Mouse (Mus musculus): ENCODE measurements around the gene Efcab8. TPM values are rescaled to one million over a fixed set of nuclear protein-coding genes. Genes with fewer than 3 reads are reported as not detected.
"Not testable (repeated sequence)": the region's sequence is repeated elsewhere in the genome, so short reads cannot be mapped to it uniquely, and the experiment has no call there.

Efcab8 gene
- polyA plus RNA-seq, 2 experiments from 2014 or later = not detected

GRCm38 (mm10) chr2:153825900-153826299, 46.2 kb downstream of the Efcab8 start:
- not testable (repeated sequence) for ATAC-seq

- ATAC-seq = no peak
These were observed 47.6 kb downstream of the Efcab8 start for GRCm38 (mm10) chr2:153827171-153827830.

GRCm38 (mm10) chr2:153828704-153829103, 49.0 kb downstream of the Efcab8 start:
- ATAC-seq = no peak

- ATAC-seq = no peak
These were observed 53.6 kb downstream of the Efcab8 start for GRCm38 (mm10) chr2:153833291-153833690.

GRCm38 (mm10) chr2:153842854-153843253, 63.1 kb downstream of the Efcab8 start:
- ATAC-seq = no peak

GRCm38 (mm10) chr2:153848389-153848788, 68.7 kb downstream of the Efcab8 start:
- no peak for ATAC-seq

GRCm38 (mm10) chr2:153850351-153851029, 70.8 kb downstream of the Efcab8 start:
- ATAC-seq = no peak

GRCm38 (mm10) chr2:153851030-153851360, 71.3 kb downstream of the Efcab8 start:
- no peak for ATAC-seq

GRCm38 (mm10) chr2:153853544-153853943, 73.8 kb downstream of the Efcab8 start:
- ATAC-seq = no peak

- no peak for ATAC-seq
These were observed 79.8 kb downstream of the Efcab8 start for GRCm38 (mm10) chr2:153859581-153859980.

GRCm38 (mm10) chr2:153860315-153860714, 80.6 kb downstream of the Efcab8 start:
- no peak for ATAC-seq

GRCm38 (mm10) chr2:153860715-153861114, 81.0 kb downstream of the Efcab8 start:
- ATAC-seq = no peak

GRCm38 (mm10) chr2:153861960-153862359, 82.2 kb downstream of the Efcab8 start:
- ATAC-seq = no peak

GRCm38 (mm10) chr2:153870984-153871383, 91.3 kb downstream of the Efcab8 start, which contains the start of gene Sun5:
Sun5 (minus strand) TSS chr2:153871084.
- no peak for ATAC-seq

- ATAC-seq = no peak
These were observed 95.0 kb downstream of the Efcab8 start, which contains the start of gene Bpifb2 for GRCm38 (mm10) chr2:153874745-153875144. Bpifb2 (plus strand) TSS chr2:153875045.

Other genes starting within 250 kb of the Efcab8 start
- gene Nol4l, start 250.0 kb upstream of the Efcab8 start, polyA plus RNA-seq (2017; shearing (Covaris generic)) = 1 to 10 TPM; 3.5 to 5.2 TPM
- gene Commd7, start 147.2 kb upstream of the Efcab8 start, polyA plus RNA-seq (2017; shearing (Covaris generic)) = 100 to 1,000 TPM; 106 to 117 TPM
- 1 to 10 TPM; 3.6 to 5.7 TPM for gene Dnmt3b, start 130.5 kb upstream of the Efcab8 start, polyA plus RNA-seq (2017; shearing (Covaris generic))
- not detected for gene Dnmt3c, start 83.3 kb upstream of the Efcab8 start, polyA plus RNA-seq (2017; shearing (Covaris generic))
- gene Mapre1, start 38.7 kb upstream of the Efcab8 start, polyA plus RNA-seq (2017; shearing (Covaris generic)) = 100 to 1,000 TPM; 238 to 257 TPM
- gene Sun5, start 91.2 kb downstream of the Efcab8 start, polyA plus RNA-seq (2017; shearing (Covaris generic)) = not detected
- gene Bpifb2, start 95.1 kb downstream of the Efcab8 start, polyA plus RNA-seq (2017; shearing (Covaris generic)) = not detected
- not detected for gene Bpifb6, start 120.5 kb downstream of the Efcab8 start, polyA plus RNA-seq (2017; shearing (Covaris generic))
- gene Bpifb3, start 138.3 kb downstream of the Efcab8 start, polyA plus RNA-seq (2017; shearing (Covaris generic)) = not detected
- gene Bpifb4, start 158.3 kb downstream of the Efcab8 start, polyA plus RNA-seq (2017; shearing (Covaris generic)) = not detected
- gene Bpifa6, start 195.0 kb downstream of the Efcab8 start, polyA plus RNA-seq (2017; shearing (Covaris generic)) = not detected
- gene Bpifa2, start 228.3 kb downstream of the Efcab8 start, polyA plus RNA-seq (2017; shearing (Covaris generic)) = not detected

Data from CD4-positive, CD25-positive, alpha-beta regulatory T cell, adult 4 months (primary cell).